Mouse (Mus musculus) embryonic facial prominence, embryonic 11.5 days (tissue): ENCODE measurements at regions not wholly inside any gene's neighbourhood (a gene's known extent, or its start where the extent isn't known, plus 50 kb on each side); places are given as distances from the start of the nearest gene placed in this dataset.

Experiments used
- ATAC-seq: fragments of 200-750 bp; cut with Nextera tagmentation; replicated peaks from 2 replicates; pipeline ENCODE4 v1.8.0; 2017; ENCODE audit warnings: low read depth; ENCODE audit not compliant: insufficient number of reproducible peaks, low FRiP score, low TSS enrichment
- DNase-seq: peaks from one replicate; pipeline ENCODE4 v3.0.0-alpha.2; 2015; ENCODE audit warnings: low spot score
- H3K27ac ChIP-seq: fragments of 300-500 bp; sonication (generic); replicated peaks from 2 replicates; pipeline ENCODE4 v1.5.1; 2014; ENCODE audit warnings: mild to moderate bottlenecking, low read depth, low read length, control low read depth
- H3K27me3 ChIP-seq: fragments of 300-500 bp; sonication (generic); 2 replicates; pipeline ENCODE4 v1.6.1; 2014; ENCODE audit warnings: mild to moderate bottlenecking, low read length, moderate library complexity, mixed read lengths; ENCODE audit not compliant: control insufficient read depth, insufficient read depth
- H3K36me3 ChIP-seq: fragments of 300-500 bp; sonication (generic); replicated peaks from 2 replicates; pipeline ENCODE4 v1.6.1; 2014; ENCODE audit warnings: low read depth, mild to moderate bottlenecking, low read length, moderate library complexity, mixed read lengths; ENCODE audit not compliant: control insufficient read depth, insufficient read depth
- H3K4me1 ChIP-seq: fragments of 300-500 bp; sonication (generic); 2 replicates; pipeline ENCODE4 v1.6.1; 2014; ENCODE audit warnings: low read length, mixed read lengths; ENCODE audit not compliant: control insufficient read depth, insufficient read depth
- H3K4me2 ChIP-seq: fragments of 300-500 bp; sonication (generic); 2 replicates; pipeline ENCODE4 v1.6.1; 2014; ENCODE audit warnings: low read depth, mild to moderate bottlenecking, control low read depth, low read length, moderate library complexity
- H3K4me3 ChIP-seq: fragments of 300-500 bp; sonication (generic); 2 replicates; pipeline ENCODE4 v1.5.1; 2014; ENCODE audit warnings: low read depth, low read length, control low read depth
- H3K9ac ChIP-seq: fragments of 300-500 bp; sonication (generic); replicated peaks from 2 replicates; pipeline ENCODE4 v1.6.1; 2014; ENCODE audit warnings: mild to moderate bottlenecking, control low read depth, low read length
- H3K9me3 ChIP-seq: fragments of 300-500 bp; sonication (generic); replicated peaks from 2 replicates; pipeline ENCODE4 v1.6.1; 2016; ENCODE audit warnings: mild to moderate bottlenecking, low read length, inconsistent platforms, mixed read lengths; ENCODE audit not compliant: control insufficient read depth
- WGBS: fragments of 180-500 bp; shearing (Covaris S2); extraction: QIAGEN DNeasy Blood & Tissue Kit; methylation state at CpG from one replicate; pipeline ENCODE4 v1.1.7; 2014; 5-methylcytosine and 5-hydroxymethylcytosine counted together

DNA sequence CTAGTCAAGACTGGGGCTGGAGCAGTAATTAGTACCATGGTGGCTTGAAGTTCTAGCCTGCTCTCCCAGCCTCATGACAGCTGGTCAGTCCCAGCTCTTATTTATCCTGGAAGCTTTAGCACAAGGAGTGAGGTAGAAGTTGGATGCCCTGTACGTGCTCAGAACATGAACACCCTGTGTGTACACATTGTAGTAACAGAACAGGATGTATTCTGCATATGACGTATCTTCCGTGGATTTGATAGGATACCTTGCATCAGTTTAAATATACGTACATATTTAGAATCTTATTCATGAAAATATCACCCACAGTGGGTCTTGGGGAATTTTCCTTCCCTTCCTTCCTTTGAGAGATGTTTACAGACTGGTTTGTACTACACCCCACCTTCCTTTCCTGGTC lies 222.0 kb upstream of the Tbx3 start:
- Histone ChIP-seq H3K9ac (no peak overlapping the region), H3K27ac (no peak overlapping the region), H3K36me3 (no peaks in the 10 kb centered on the region), H3K9me3 (no peaks in the 10 kb centered on the region), H3K27me3 (no peaks in the 10 kb centered on the region), H3K4me1 (no peaks in the 10 kb centered on the region), H3K4me3 (no peak overlapping the region), H3K4me2 (no peak overlapping the region)
- DNase-seq (no peak), ATAC-seq (no peak)
- 93% methylated on average over 4 of the region's 4 CpGs for WGBS

DNA sequence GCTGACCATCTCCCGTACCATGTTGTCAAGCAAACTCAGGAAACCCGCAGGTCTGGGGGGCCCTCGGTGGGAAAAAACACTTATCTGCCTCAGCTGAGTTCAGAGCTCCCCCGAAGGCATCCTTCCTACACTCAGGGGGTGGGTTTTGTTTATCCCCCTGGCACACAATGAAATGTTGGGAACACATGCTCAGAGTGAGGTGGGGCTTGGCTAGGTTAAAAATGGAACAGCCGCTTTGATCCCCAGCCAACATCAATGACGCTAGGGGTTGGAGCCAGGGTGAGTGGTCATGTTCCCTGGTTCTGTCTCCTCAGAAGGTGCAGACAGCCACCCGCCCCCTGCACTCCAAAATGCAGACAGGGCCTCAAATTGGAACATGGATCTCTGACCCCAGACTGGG lies 221.3 kb upstream of the Tbx3 start:
- Histone ChIP-seq H3K9ac (no peak overlapping the region), H3K36me3 (no peaks in the 10 kb centered on the region), H3K9me3 (no peaks in the 10 kb centered on the region), H3K27me3 (no peaks in the 10 kb centered on the region), H3K4me2 (no peak overlapping the region), H3K4me1 (no peaks in the 10 kb centered on the region), H3K4me3 (no peak overlapping the region), H3K27ac (no peak overlapping the region)
- WGBS = 70% methylated on average over 7 of the region's 7 CpGs
- DNase-seq (no peak), ATAC-seq (no peak)

DNA sequence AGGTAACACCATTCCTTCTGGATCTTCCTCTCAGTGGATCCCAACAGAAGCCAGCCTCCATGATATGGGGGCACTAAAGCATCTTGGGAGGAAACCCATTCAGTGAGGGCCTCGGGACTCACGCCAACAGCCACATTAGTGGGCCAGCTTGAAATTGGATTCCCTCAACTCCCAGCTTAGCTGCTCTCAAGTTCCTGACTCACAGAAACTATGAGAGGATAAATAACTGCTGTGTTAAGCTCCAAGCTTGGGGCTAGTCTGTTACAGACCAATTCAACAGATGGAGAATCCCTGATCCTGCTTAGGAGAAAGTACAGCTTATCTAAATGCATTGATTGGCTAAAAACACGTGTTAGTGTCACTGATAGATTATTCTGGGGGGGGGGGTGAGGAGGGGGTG lies 210.7 kb upstream of the Tbx3 start:
- no peak for ATAC-seq
- H3K27me3 ChIP-seq = no peaks in the 10 kb centered on the region
- H3K9ac ChIP-seq = no peak overlapping the region
- no peak overlapping the region for H3K27ac ChIP-seq
- H3K36me3 ChIP-seq = no peaks in the 10 kb centered on the region
- no peaks in the 10 kb centered on the region; the same call in 1 of the 2 replicates for H3K4me1 ChIP-seq
- DNase-seq = no peak
- H3K9me3 ChIP-seq = no peaks in the 10 kb centered on the region
- WGBS = 76% methylated on average over 3 of the region's 3 CpGs
- H3K4me3 ChIP-seq = no peak overlapping the region
- no peak overlapping the region for H3K4me2 ChIP-seq

DNA sequence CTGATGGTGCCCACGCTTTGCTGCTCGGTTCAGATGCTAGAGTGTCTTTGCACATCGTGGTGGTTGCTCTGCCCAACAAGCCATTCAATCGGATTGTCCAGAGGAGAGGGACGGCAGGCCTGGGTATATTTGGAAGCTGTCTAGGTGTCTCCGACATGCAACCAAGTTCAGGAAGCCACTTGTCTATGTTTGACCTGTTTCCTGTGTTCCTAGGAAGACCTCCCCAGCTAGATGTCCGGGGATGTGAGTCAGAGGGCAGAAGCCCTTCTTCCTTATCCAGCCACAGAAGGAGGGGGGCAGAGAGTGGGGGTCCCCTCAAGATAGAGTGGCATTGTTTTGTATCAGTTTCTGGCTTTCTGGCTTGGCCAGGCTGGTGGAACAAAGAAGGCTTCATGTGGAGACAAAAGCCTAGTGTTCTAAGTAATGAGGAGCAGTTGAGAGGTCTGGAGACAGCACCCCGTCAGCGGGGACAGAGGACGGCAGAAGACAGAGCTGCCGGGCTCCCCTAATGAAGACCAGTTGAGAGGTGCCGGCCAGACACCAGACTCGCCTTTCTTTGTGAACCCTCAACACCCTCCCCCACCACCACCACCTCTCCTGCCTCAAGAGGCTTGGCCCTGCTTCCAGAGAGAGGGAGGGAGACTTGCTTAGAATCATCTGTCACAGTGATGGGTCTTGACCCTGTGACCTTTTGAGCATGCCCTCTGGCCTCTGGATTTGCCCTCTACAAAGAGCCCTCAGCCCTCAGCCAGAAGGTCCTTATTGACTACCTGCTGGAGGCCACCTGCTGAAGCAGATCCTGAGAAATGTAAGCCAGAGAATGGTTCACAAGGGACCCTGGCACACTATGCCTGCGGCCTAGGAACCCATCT lies 207.6 kb upstream of the Tbx3 start:
- no peaks in the 10 kb centered on the region for H3K27me3 ChIP-seq
- H3K9ac ChIP-seq = no peak overlapping the region
- DNase-seq = no peak
- no peaks in the 10 kb centered on the region for H3K9me3 ChIP-seq
- H3K4me1 ChIP-seq = no peaks in the 10 kb centered on the region; the same call in 1 of the 2 replicates
- WGBS = 35% methylated on average over 14 of the region's 14 CpGs
- H3K27ac ChIP-seq = no peak overlapping the region
- no peak overlapping the region for H3K4me2 ChIP-seq
- H3K36me3 ChIP-seq = no peaks in the 10 kb centered on the region
- no peak for ATAC-seq
- H3K4me3 ChIP-seq = no peak overlapping the region

DNA sequence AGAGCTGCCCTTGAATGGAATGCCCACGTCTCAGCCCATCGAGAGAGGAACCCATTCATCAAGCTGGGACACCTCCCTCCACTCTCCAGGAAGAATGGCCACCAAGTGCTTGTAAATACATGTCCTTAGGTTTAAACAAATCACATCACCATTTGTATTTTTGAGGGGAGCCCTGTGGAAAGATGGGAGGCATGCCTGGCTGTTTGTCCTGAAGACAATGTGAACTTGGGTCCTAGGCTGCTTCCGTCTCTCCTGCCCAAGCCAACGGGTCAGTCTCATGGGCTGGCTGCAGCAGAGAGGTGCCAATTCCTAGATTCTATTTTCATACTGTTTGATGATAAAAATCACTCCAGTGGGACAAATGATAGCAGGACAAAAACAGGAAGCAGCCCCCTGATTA lies 205.9 kb upstream of the Tbx3 start:
- Histone ChIP-seq H3K9ac (no peak overlapping the region), H3K27me3 (no peaks in the 10 kb centered on the region), H3K4me1 (no peaks in the 10 kb centered on the region; the same call in 1 of the 2 replicates), H3K36me3 (no peaks in the 10 kb centered on the region), H3K4me3 (no peak overlapping the region), H3K27ac (no peak overlapping the region), H3K4me2 (no peak overlapping the region), H3K9me3 (no peaks in the 10 kb centered on the region)
- 89% methylated on average over 4 of the region's 4 CpGs for WGBS
- DNase-seq (no peak), ATAC-seq (no peak)

DNA sequence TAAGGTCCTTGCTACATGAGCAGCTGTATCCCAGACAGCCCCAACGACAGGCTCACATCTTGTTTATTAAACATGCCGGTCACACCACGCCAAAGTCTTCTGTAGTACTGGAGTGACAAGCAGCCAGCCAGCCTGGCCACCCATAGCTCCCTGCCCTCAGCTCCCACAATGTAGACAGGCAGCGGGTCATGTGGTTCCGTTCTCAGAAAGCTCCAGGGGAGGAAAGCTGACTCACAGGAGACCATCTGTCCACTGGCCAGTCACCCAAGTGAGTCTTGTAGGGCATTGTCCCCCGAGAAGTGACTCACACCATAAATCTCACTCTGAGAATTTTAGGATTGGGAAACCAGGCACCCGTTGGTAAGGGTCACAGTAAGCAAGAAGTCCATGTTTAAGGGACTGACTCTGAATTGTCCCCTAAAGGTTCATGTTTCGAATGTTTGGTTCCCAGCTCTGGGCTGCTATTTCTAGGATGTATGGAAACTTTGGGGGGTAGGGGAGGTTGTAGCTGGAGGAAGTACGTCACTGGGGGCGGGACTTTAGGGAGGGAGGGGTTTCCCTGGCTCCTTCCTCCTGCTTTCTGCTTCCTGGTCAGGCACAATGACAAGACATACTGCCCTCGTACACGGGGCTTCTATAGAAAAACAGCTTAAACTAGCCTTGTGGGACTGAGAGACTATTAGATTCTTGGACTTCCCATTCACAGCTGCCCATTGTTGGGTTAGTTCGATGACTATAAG lies 203.0 kb upstream of the Tbx3 start:
- no peaks in the 10 kb centered on the region; the same call in 1 of the 2 replicates for H3K4me1 ChIP-seq
- H3K36me3 ChIP-seq = no peaks in the 10 kb centered on the region
- no peak overlapping the region for H3K27ac ChIP-seq
- H3K9me3 ChIP-seq = no peaks in the 10 kb centered on the region
- H3K4me3 ChIP-seq = no peak overlapping the region
- no peaks in the 10 kb centered on the region for H3K27me3 ChIP-seq
- ATAC-seq (no peak), DNase-seq (no peak)
- WGBS = 83% methylated on average over 13 of the region's 13 CpGs
- no peak overlapping the region for H3K4me2 ChIP-seq
- H3K9ac ChIP-seq = no peak overlapping the region

DNA sequence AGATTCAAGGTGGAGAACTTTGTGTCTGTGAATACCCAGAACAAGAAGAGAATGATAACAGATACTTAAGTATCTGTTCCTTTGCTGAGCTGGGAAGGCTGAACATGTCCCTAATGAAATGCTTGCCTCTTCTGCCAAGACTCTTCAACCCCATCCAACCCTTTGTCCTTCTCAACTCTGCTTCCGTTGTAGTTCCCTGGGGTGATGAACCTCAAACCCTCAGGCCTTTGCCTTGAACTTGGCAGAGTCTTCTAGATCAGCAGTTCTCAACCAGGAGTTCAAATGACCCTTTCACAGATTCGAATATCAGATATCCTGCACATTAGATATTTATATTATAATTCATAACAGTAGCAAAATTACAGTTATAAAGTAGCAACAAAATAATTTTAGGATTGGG lies 192.5 kb upstream of the Tbx3 start:
- 85% methylated on average over 2 of the region's 2 CpGs for whole genome bisulfite sequencing
- H3K9ac ChIP-seq = no peak overlapping the region
- no peaks in the 10 kb centered on the region for H3K4me1 ChIP-seq
- H3K9me3 ChIP-seq = no peaks in the 10 kb centered on the region; the same call in 1 of the 2 replicates
- no peak for ATAC-seq
- DNase-seq = no peak
- H3K4me2 ChIP-seq = no peak overlapping the region
- H3K36me3 ChIP-seq = no peaks in the 10 kb centered on the region
- H3K27ac ChIP-seq = no peak overlapping the region
- H3K27me3 ChIP-seq = no peaks in the 10 kb centered on the region
- no peak overlapping the region for H3K4me3 ChIP-seq

DNA sequence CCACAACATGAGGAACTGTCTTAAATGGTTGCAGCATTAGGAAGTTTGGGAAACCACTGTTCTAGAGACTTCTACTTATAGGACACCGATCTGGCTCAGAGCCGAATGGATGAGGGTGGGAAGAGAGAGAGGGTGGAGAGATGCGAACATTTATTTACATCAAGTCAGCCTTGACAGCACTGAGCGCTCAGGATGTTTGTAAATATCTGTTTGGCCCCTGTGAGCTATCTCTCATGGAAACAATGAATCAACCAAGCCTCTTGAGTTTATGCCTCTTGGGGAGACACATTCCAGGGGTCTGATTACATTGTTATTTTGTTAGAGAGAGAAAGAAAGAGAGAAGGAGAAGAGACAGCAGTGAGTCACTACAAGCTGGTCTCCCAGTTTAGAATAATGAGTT lies 192.1 kb upstream of the Tbx3 start:
- WGBS = 90% methylated on average over 4 of the region's 4 CpGs
- no peak overlapping the region for H3K27ac ChIP-seq
- H3K4me3 ChIP-seq = no peak overlapping the region
- H3K4me2 ChIP-seq = no peak overlapping the region
- no peak overlapping the region for H3K9ac ChIP-seq
- no peaks in the 10 kb centered on the region for H3K27me3 ChIP-seq
- H3K9me3 ChIP-seq = no peaks in the 10 kb centered on the region; the same call in 1 of the 2 replicates
- no peaks in the 10 kb centered on the region for H3K36me3 ChIP-seq
- no peak for DNase-seq
- H3K4me1 ChIP-seq = no peaks in the 10 kb centered on the region
- no peak for ATAC-seq
